In genomic region chr9:50344868-50345267, GRCm38 (mm10) we compare ENCODE assay signal across 7 mouse cellular contexts. TPM values are rescaled to one million over a fixed set of nuclear protein-coding genes. Genes with fewer than 3 reads are reported as not detected.
DNase-seq lines count a peak whose midpoint lies in the region; ATAC-seq and TF ChIP-seq lines count a peak whose summit lies in the region.

Gene Rpl10-ps3 (minus strand): TSS chr9:50344968.

- no peak for ATAC-seq in Patski
- ATAC-seq in forebrain, embryonic 16.5 days: no peak
- no peak for ATAC-seq in hindbrain, embryonic 13.5 days (ENCODE audit: low FRiP score)
- no peak for ATAC-seq in liver, embryonic 14.5 days (ENCODE audit: insufficient read depth)

- 0 out of 2 replicates have a peak, but pooled peaks cover 2% of the 10 kb centered on the region for H3K9me3 ChIP-seq in ES-Bruce4 (replicated peaks; ENCODE audit: control insufficient read depth, insufficient read depth, low read length, poor library complexity, severe bottlenecking)
- H3K9me3 ChIP-seq in forebrain, embryonic 16.5 days (ENCODE audit: control insufficient read depth, low read length): no peaks in the 10 kb centered on the region
- no peaks in the 10 kb centered on the region for H3K9me3 ChIP-seq in hindbrain, embryonic 13.5 days
- no peaks in the 10 kb centered on the region for H3K9me3 ChIP-seq in liver, embryonic 14.5 days (ENCODE audit: control insufficient read depth, low read length)

- no peak within 1 kb of the TSS for H3K4me2 ChIP-seq in forebrain, embryonic 16.5 days (ENCODE audit: low read length)
- H3K4me2 ChIP-seq in hindbrain, embryonic 13.5 days: no peak within 1 kb of the TSS
- H3K4me2 ChIP-seq in liver, embryonic 14.5 days (ENCODE audit: low read depth): no peak within 1 kb of the TSS

- in situ Hi-C loops in Patski (cut with MboI; ENCODE audit: low pct_unique_long_range_greater_than_20kb): no loop called here

- no peaks in the 10 kb centered on the region for H3K36me3 ChIP-seq in ES-Bruce4 (ENCODE audit: control insufficient read depth, insufficient read depth, low read length, poor library complexity, severe bottlenecking)
- H3K36me3 ChIP-seq in forebrain, embryonic 16.5 days (ENCODE audit: control insufficient read depth, insufficient read depth): no peaks in the 10 kb centered on the region
- no peaks in the 10 kb centered on the region for H3K36me3 ChIP-seq in hindbrain, embryonic 13.5 days
- H3K36me3 ChIP-seq in liver, embryonic 14.5 days (replicated peaks; ENCODE audit: control insufficient read depth, insufficient read depth, low read depth): no peaks in the 10 kb centered on the region

- H3K27me3 ChIP-seq in ES-Bruce4 (ENCODE audit: control insufficient read depth, insufficient read depth, low read length, poor library complexity, severe bottlenecking): no peaks in the 10 kb centered on the region
- H3K27me3 ChIP-seq in Patski: peaks cover 31% of the 10 kb centered on the region
- no peaks in the 10 kb centered on the region for H3K27me3 ChIP-seq in forebrain, embryonic 16.5 days (replicated peaks; ENCODE audit: control insufficient read depth, insufficient read depth, low read length)
- no peaks in the 10 kb centered on the region for H3K27me3 ChIP-seq in hindbrain, embryonic 13.5 days
- H3K27me3 ChIP-seq in liver, embryonic 14.5 days (ENCODE audit: control insufficient read depth, insufficient read depth, low read length): no peaks in the 10 kb centered on the region

- no peak within 1 kb of the TSS for H3K27ac ChIP-seq in ES-Bruce4 (ENCODE audit: insufficient read depth, low read length)
- H3K27ac ChIP-seq in forebrain, embryonic 16.5 days (ENCODE audit: low read length): no peak within 1 kb of the TSS
- H3K27ac ChIP-seq in hindbrain, embryonic 13.5 days: no peak within 1 kb of the TSS
- no peak within 1 kb of the TSS for H3K27ac ChIP-seq in liver, embryonic 14.5 days

- no peak for TF ChIP-seq EP300 in ES-Bruce4 (IDR thresholded peaks at IDR 0.05; ENCODE audit: insufficient read depth, low read depth, low read length)
- TF ChIP-seq EP300 in liver, embryonic 14.5 days (IDR thresholded peaks at IDR 0.05; ENCODE audit: low read depth): no peak

- H3K4me3 ChIP-seq in ES-Bruce4 (ENCODE audit: low read depth, low read length): no peak within 1 kb of the TSS
- H3K4me3 ChIP-seq in forebrain, embryonic 16.5 days (replicated peaks; ENCODE audit: low read length): no peak within 1 kb of the TSS
- H3K4me3 ChIP-seq in hindbrain, embryonic 13.5 days: no peak within 1 kb of the TSS
- no peak within 1 kb of the TSS for H3K4me3 ChIP-seq in liver, embryonic 14.5 days (ENCODE audit: insufficient read depth in 1 of 2, low read depth in 2 of 2, low read length in 2 of 2)

- DNase-seq in Patski (ENCODE audit: low read depth, low spot score) (no peak), adipocyte (ENCODE audit: low spot score) (no peak)
- no peak for DNase-seq in liver, embryonic 14.5 days (ENCODE audit: low read depth in 3 of 3, low spot score in 3 of 3)
- no peak for DNase-seq in thymus, postnatal 25 days

- TF ChIP-seq POLR2A in ES-Bruce4 (IDR thresholded peaks at IDR 0.05; ENCODE audit: insufficient read depth, low read length): no peak

- CTCF ChIA-PET in Patski (lab: Charles Lee): interaction anchor here (1.1 kb wide), 1 partner anchor 12 kb away, joined by 3 read pairs; no protein-coding TSS in a partner anchor

- no peak for TF ChIP-seq CTCF in ES-Bruce4 (IDR thresholded peaks at IDR 0.05; ENCODE audit: low read depth, low read length)
- no peak for TF ChIP-seq CTCF in Patski (IDR thresholded peaks at IDR 0.05)
- TF ChIP-seq CTCF in liver, embryonic 14.5 days (IDR thresholded peaks at IDR 0.05; ENCODE audit: low read depth): no peak

- POLR2A ChIA-PET in Patski (lab: Charles Lee): no interaction called here

- H3K9ac ChIP-seq in ES-Bruce4 (ENCODE audit: low read depth, poor library complexity, severe bottlenecking): no peak within 1 kb of the TSS
- H3K9ac ChIP-seq in forebrain, embryonic 16.5 days (replicated peaks; ENCODE audit: low read depth, low read length): no peak within 1 kb of the TSS
- H3K9ac ChIP-seq in hindbrain, embryonic 13.5 days: no peak within 1 kb of the TSS
- no peak within 1 kb of the TSS for H3K9ac ChIP-seq in liver, embryonic 14.5 days (replicated peaks)

- H3K4me1 ChIP-seq in ES-Bruce4 (ENCODE audit: control insufficient read depth, insufficient read depth, low read length): no peaks in the 10 kb centered on the region
- no peaks in the 10 kb centered on the region for H3K4me1 ChIP-seq in forebrain, embryonic 16.5 days (replicated peaks; ENCODE audit: control insufficient read depth, insufficient read depth, low read length)
- 0 out of 2 replicates have a peak, but pooled peaks cover 6% of the 10 kb centered on the region for H3K4me1 ChIP-seq in hindbrain, embryonic 13.5 days (replicated peaks)
- no peaks in the 10 kb centered on the region for H3K4me1 ChIP-seq in liver, embryonic 14.5 days (replicated peaks; ENCODE audit: control insufficient read depth in 2 of 2, insufficient read depth in 2 of 2, low read length in 1 of 2)

- 97% methylated on average over 10 of the region's 13 CpGs for WGBS in forebrain, embryonic 16.5 days
- WGBS in hindbrain, embryonic 13.5 days: 96% methylated on average over 10 of the region's 13 CpGs
- 79% methylated on average over 10 of the region's 13 CpGs for WGBS in liver, embryonic 14.5 days (ENCODE audit: insufficient replicate concordance)

RNA-seq across cellular contexts. Expression of gene Rpl10-ps3, which starts in this region (rescaled TPM):
- polyA plus RNA-seq in ES-Bruce4 (2011; ENCODE audit: insufficient read depth, insufficient read length, low read depth, missing spikeins) (1,723 and 1,787 TPM in 2 replicates), Patski (2021) (157 TPM)
- polyA plus RNA-seq in forebrain, embryonic 16.5 days (2015; fragmentation: Nextera tagmentation; extraction: Ambion mirVana): 114 and 126 TPM in 2 replicates
- polyA plus RNA-seq in hindbrain, embryonic 13.5 days (2015; fragmentation: Nextera tagmentation; extraction: Ambion mirVana): 142 and 149 TPM in 2 replicates
- polyA plus RNA-seq in liver, embryonic 14.5 days (2012; rRNA removed): 66.7 and 136 TPM in 2 replicates
- 305 and 308 TPM in 2 replicates for polyA plus RNA-seq in liver, embryonic 14.5 days (2014; fragmentation: Nextera tagmentation; extraction: Ambion mirVana)
